Comparison of ENCODE assay signal across 12 mouse cellular contexts in genomic region chr12:32856707-32857511, GRCm38 (mm10). TPM values are rescaled to one million over a fixed set of nuclear protein-coding genes. Genes with fewer than 3 reads are reported as not detected.
DNase-seq lines count a peak whose midpoint lies in the region; TF ChIP-seq lines count a peak whose summit lies in the region.
"Had no signal": no experiment of that assay in that cellular context is flagged by ENCODE, and none has a peak within 500 bp of the region (broad histone marks: within the 10 kb centered on the region; RNA-seq: fewer than 3 reads in every experiment).

No protein-coding gene starts in this region.

- TF ChIP-seq CTCF in gastrocnemius, adult 2 months (IDR thresholded peaks at IDR 0.05): no peak
- TF ChIP-seq CTCF in testis, adult 2 months (IDR thresholded peaks at IDR 0.05; ENCODE audit: control insufficient read depth, insufficient read depth, insufficient replicate concordance, low read depth, low read length): no peak
- no peak for TF ChIP-seq CTCF in small intestine, adult 2 months (IDR thresholded peaks at IDR 0.05; ENCODE audit: extremely low read depth, insufficient read length, insufficient replicate concordance, low read depth, low read length)

- intact Hi-C loops in gastrocnemius, adult 2 months (cut with DNase I): loop anchor here (2.0 kb wide), 1 partner anchor 36 kb away; no protein-coding TSS in a partner anchor
- intact Hi-C loops in gastrocnemius, postnatal 14 days (cut with DNase I; ENCODE audit: low total_unique reads): no loop called here

- DNase-seq in gastrocnemius, adult 2 months: peak; percentile 40
- DNase-seq in gastrocnemius, postnatal 14 days: no peak
- no peak for DNase-seq in testis, postnatal 10 days (ENCODE audit: low spot score)
- DNase-seq in kidney, adult 9 months: peak; percentile 21
- no peak for DNase-seq in cerebellum, adult 8-10 months
- no peak for DNase-seq in layer of hippocampus, postnatal 36 days
- DNase-seq: cerebellum, postnatal 10 days had no signal

- H3K27me3 ChIP-seq in testis, adult 2 months (ENCODE audit: control insufficient read depth, insufficient read depth, low read length): no peaks in the 10 kb centered on the region
- H3K27me3 ChIP-seq in small intestine, adult 2 months (ENCODE audit: control insufficient read depth, insufficient read depth, low read length): no peaks in the 10 kb centered on the region
- H3K27me3 ChIP-seq: CH12.LX; limb, embryonic 12.5 days; neural tube, embryonic 13.5 days had no signal

- peak overlapping the region; percentile 88 for H3K27ac ChIP-seq in gastrocnemius, adult 2 months
- H3K27ac ChIP-seq in testis, adult 2 months (ENCODE audit: control insufficient read depth, insufficient read depth, low read depth, low read length): peak overlapping the region; percentile 34; the same call in 1 of the 2 replicates
- peak overlapping the region; percentile 42 for H3K27ac ChIP-seq in small intestine, adult 2 months (ENCODE audit: insufficient read depth, low read depth, low read length)
- H3K27ac ChIP-seq: limb, embryonic 12.5 days; neural tube, embryonic 13.5 days had no signal

- peak overlapping the region; percentile 32 for H3K4me3 ChIP-seq in gastrocnemius, adult 2 months
- no peak overlapping the region for H3K4me3 ChIP-seq in testis, adult 2 months (ENCODE audit: control insufficient read depth, low read depth, low read length)
- no peak overlapping the region for H3K4me3 ChIP-seq in small intestine, adult 2 months (ENCODE audit: low read depth, low read length)
- H3K4me3 ChIP-seq: limb, embryonic 12.5 days; neural tube, embryonic 13.5 days had no signal

- no peak for TF ChIP-seq POLR2A in testis, adult 2 months (IDR thresholded peaks at IDR 0.05; ENCODE audit: control insufficient read depth, low read depth, low read length)
- no peak for TF ChIP-seq POLR2A in small intestine, adult 2 months (IDR thresholded peaks at IDR 0.05; ENCODE audit: low read depth, low read length)

- 79% methylated on average over 14 of the region's 14 CpGs for WGBS in small intestine, adult 2 months

- H3K4me1 ChIP-seq in testis, adult 2 months (ENCODE audit: control insufficient read depth, insufficient read depth, low read length): peaks cover 2% of the 10 kb centered on the region; the same call in 1 of the 2 replicates
- H3K4me1 ChIP-seq in small intestine, adult 2 months (ENCODE audit: control insufficient read depth, insufficient read depth, insufficient read length, low read length): no peaks in the 10 kb centered on the region
- H3K4me1 ChIP-seq: limb, embryonic 12.5 days; neural tube, embryonic 13.5 days had no signal

- no peaks in the 10 kb centered on the region for H3K36me3 ChIP-seq in testis, adult 2 months (ENCODE audit: control insufficient read depth, insufficient read depth, low read length)
- peaks cover 9% of the 10 kb centered on the region for H3K36me3 ChIP-seq in small intestine, adult 2 months (ENCODE audit: control insufficient read depth, insufficient read depth, low read length)

RNA-seq across cellular contexts. Expression of gene Nampt, which starts 37.6 kb away (rescaled TPM):
- total RNA-seq in gastrocnemius, adult 2 months (2021): 10 to 100 TPM; 90.3 to 94.4 TPM
- total RNA-seq in gastrocnemius, postnatal 14 days (2021): 10 to 100 TPM; 43.0 to 43.3 TPM
- 4.4 and 6.0 TPM in 2 replicates for polyA plus RNA-seq in testis, adult 2 months (2012; rRNA removed)
- 3.1 and 7.9 TPM in 2 replicates for polyA plus RNA-seq in small intestine, adult 2 months (2012; rRNA removed)
- total RNA-seq in layer of hippocampus, postnatal 36 days (2021): 10 to 100 TPM; 42.4 to 47.1 TPM

Comparison
In these comparisons a context has a peak if more than half of its experiments do, and no peak if none do; other contexts are left out.
1. DNase-seq: peak in gastrocnemius, adult 2 months (single experiment) and kidney, adult 9 months (single experiment); none in gastrocnemius, postnatal 14 days (single experiment), testis, postnatal 10 days (single experiment), cerebellum, adult 8-10 months (single experiment) and layer of hippocampus, postnatal 36 days (0 of 2).
2. H3K27ac ChIP-seq: peak in every context shown above with its lines; median percentile 88 in gastrocnemius, adult 2 months; 42 in small intestine, adult 2 months; 34 in testis, adult 2 months.